Mouse (Mus musculus) thymus, adult 2 months (tissue): ENCODE measurements around the gene Slc6a6.

ENCODE experiments used
- CTCF ChIP-seq: fragments of 200-500 bp; IDR thresholded peaks from 2 replicates; pipeline ENCODE4 v1.5.1; 2012; ENCODE audit warnings: mild to moderate bottlenecking, control low read depth, low read length, moderate library complexity, borderline replicate concordance; ENCODE audit not compliant: control insufficient read depth, poor library complexity, insufficient read depth; ENCODE audit errors: extremely low read depth
- POLR2A ChIP-seq: fragments of 200-500 bp; IDR thresholded peaks from 2 replicates; pipeline ENCODE4 v1.6.1; 2012; ENCODE audit warnings: mild to moderate bottlenecking, low read length, control low read depth, moderate library complexity; ENCODE audit not compliant: control insufficient read depth, poor library complexity, insufficient read depth; ENCODE audit errors: extremely low read depth

DNA sequence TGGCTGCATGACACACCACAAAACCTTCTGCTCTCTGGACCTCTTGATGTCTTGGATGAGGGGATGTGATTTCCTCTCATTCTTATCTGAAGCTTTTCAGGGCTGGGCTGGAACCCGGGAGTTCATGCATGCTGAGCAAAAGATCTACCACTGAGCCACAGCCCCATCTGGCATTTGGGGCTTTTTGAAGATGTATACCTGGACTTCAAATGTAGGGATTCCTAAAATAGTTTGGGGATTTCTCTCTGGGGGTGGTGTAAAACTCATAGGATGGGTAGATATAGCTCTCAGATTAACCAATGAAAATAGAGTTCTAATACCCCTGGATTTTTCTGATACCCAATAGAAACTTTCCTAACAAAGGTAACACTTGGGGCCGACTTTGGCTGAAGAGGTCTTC is 49.4 kb upstream of the Slc6a6 start:
- no peak for TF ChIP-seq POLR2A
- TF ChIP-seq CTCF, result no peak
